Comparison of ENCODE assay signal across 10 mouse cellular contexts in genomic region chr17:44948321-44948720, GRCm38 (mm10).
"Had no signal": no experiment of that assay in that cellular context is flagged by ENCODE, and none has a peak within 500 bp of the region (broad histone marks: within the 10 kb centered on the region; RNA-seq: fewer than 3 reads in every experiment).

No protein-coding gene starts in this region.

- DNase-seq: liver, postnatal 0 days; lung, adult 2 months; lung, postnatal 14 days; lung, postnatal 36 days; right cerebral cortex, postnatal 25 days; right cerebral cortex, postnatal 4 days; spleen, adult 18-20 months; thymus, adult 18-20 months; thymus, postnatal 14 days; thymus, postnatal 36 days had no signal
